Mouse (Mus musculus): ENCODE measurements around the gene F11r.
A peak's percentile ranks its signal among the peaks of the same experiment; 100 is the strongest.
"Not testable (repeated sequence)": the region's sequence is repeated elsewhere in the genome, so short reads cannot be mapped to it uniquely, and the experiment has no call there.

Gene F11r

GRCm38 (mm10) chr1:171470896-171471295, 33.6 kb downstream of the F11r start:
- DNase-seq (ENCODE audit: low spot score in 2 of 2), result no peak

- DNase-seq (ENCODE audit: low spot score in 2 of 2), result no peak
These were observed 34.1 kb downstream of the F11r start for GRCm38 (mm10) chr1:171471452-171471851.

- not testable (repeated sequence) for DNase-seq (ENCODE audit: low spot score in 2 of 2)
These were observed 34.6 kb downstream of the F11r start for GRCm38 (mm10) chr1:171471941-171472340.

- no peak for DNase-seq (ENCODE audit: low spot score in 2 of 2)
These were observed 36.2 kb downstream of the F11r start for GRCm38 (mm10) chr1:171473506-171473905.

- DNase-seq (ENCODE audit: low spot score in 2 of 2), result no peak
These were observed 36.7 kb downstream of the F11r start for GRCm38 (mm10) chr1:171473920-171474640.

- no peak for DNase-seq (ENCODE audit: low spot score in 2 of 2)
These were observed 39.8 kb downstream of the F11r start for GRCm38 (mm10) chr1:171477123-171477522.

- no peak for DNase-seq (ENCODE audit: low spot score in 2 of 2)
These were observed 40.6 kb downstream of the F11r start for GRCm38 (mm10) chr1:171477758-171478545.

- DNase-seq (ENCODE audit: low spot score in 2 of 2), result peak in 1 of 2 experiments; percentile 70
These were observed 41.6 kb downstream of the F11r start for GRCm38 (mm10) chr1:171478968-171479367.

GRCm38 (mm10) chr1:171494241-171494640, 56.9 kb downstream of the F11r start:
- DNase-seq (ENCODE audit: low spot score in 2 of 2), result no peak

GRCm38 (mm10) chr1:171495371-171495770, 58.0 kb downstream of the F11r start:
- DNase-seq (ENCODE audit: low spot score in 2 of 2), result no peak

GRCm38 (mm10) chr1:171499856-171500255, 62.5 kb downstream of the F11r start:
- DNase-seq (ENCODE audit: low spot score in 2 of 2), result no peak

- no peak for DNase-seq (ENCODE audit: low spot score in 2 of 2)
These were observed 63.8 kb downstream of the F11r start for GRCm38 (mm10) chr1:171501016-171501610.

- no peak for DNase-seq (ENCODE audit: low spot score in 2 of 2)
These were observed 64.3 kb downstream of the F11r start for GRCm38 (mm10) chr1:171501636-171502080.

GRCm38 (mm10) chr1:171502388-171503249, 65.3 kb downstream of the F11r start:
- peak in 1 of 2 experiments; percentile 23 for DNase-seq (ENCODE audit: low spot score in 2 of 2)

GRCm38 (mm10) chr1:171503250-171503591, 65.9 kb downstream of the F11r start, which contains the start of gene Alyref2:
Alyref2 (plus strand) TSS chr1:171503478.
- DNase-seq (ENCODE audit: low spot score in 2 of 2), result peak; percentile 90 to 91

GRCm38 (mm10) chr1:171503592-171504291, 66.4 kb downstream of the F11r start:
- DNase-seq (ENCODE audit: low spot score in 2 of 2), result peak; percentile 34 to 54

GRCm38 (mm10) chr1:171504586-171504985, 67.3 kb downstream of the F11r start:
- DNase-seq (ENCODE audit: low spot score in 2 of 2), result no peak

- DNase-seq (ENCODE audit: low spot score in 2 of 2), result no peak
These were observed 75.9 kb downstream of the F11r start for GRCm38 (mm10) chr1:171513234-171513633.

GRCm38 (mm10) chr1:171513760-171514159, 76.4 kb downstream of the F11r start:
- no peak for DNase-seq (ENCODE audit: low spot score in 2 of 2)

Measured in frontal cortex, postnatal 14 days (tissue).